Mouse (Mus musculus) hindbrain, postnatal 0 days (tissue): Measurements from ENCODE around the gene Gm17662. TPM values are rescaled to one million over a fixed set of nuclear protein-coding genes. Genes with fewer than 3 reads are reported as not detected.

ENCODE experiments used
- ATAC-seq: fragments of 200-750 bp; cut with Nextera tagmentation; 2 replicates; pipeline ENCODE4 v1.8.0; 2017; ENCODE audit warnings: mild to moderate bottlenecking, moderate TSS enrichment, moderate library complexity
- DNase-seq: peaks from one replicate; pipeline ENCODE4 v3.0.0-alpha.2; 2015; ENCODE audit warnings: low spot score
- H3K27ac ChIP-seq: fragments of 300-500 bp; sonication (generic); 2 replicates; pipeline ENCODE4 v1.5.1; 2014; ENCODE audit warnings: mild to moderate bottlenecking
- H3K27me3 ChIP-seq: fragments of 300-500 bp; sonication (generic); 2 replicates; pipeline ENCODE4 v1.6.1; 2014; ENCODE audit warnings: low read length, mixed read lengths; ENCODE audit not compliant: insufficient read depth
- H3K36me3 ChIP-seq: fragments of 300-500 bp; sonication (generic); 2 replicates; pipeline ENCODE4 v1.6.1; 2014; ENCODE audit warnings: low read length, mixed read lengths; ENCODE audit not compliant: insufficient read depth
- H3K4me1 ChIP-seq: fragments of 300-500 bp; sonication (generic); 2 replicates; pipeline ENCODE4 v1.6.1; 2014; ENCODE audit warnings: antibody characterized with exemption, low read length, mixed read lengths; ENCODE audit not compliant: insufficient read depth
- H3K4me2 ChIP-seq: fragments of 300-500 bp; sonication (generic); 2 replicates; pipeline ENCODE4 v1.6.1; 2014; ENCODE audit warnings: low read depth, mild to moderate bottlenecking, low read length, moderate library complexity, mixed read lengths
- H3K4me3 ChIP-seq: fragments of 300-500 bp; sonication (generic); 2 replicates; pipeline ENCODE4 v1.5.1; 2014; ENCODE audit warnings: low read length
- H3K9ac ChIP-seq: fragments of 300-500 bp; sonication (generic); replicated peaks from 2 replicates; pipeline ENCODE4 v1.6.1; 2014; ENCODE audit warnings: mild to moderate bottlenecking, low read length, moderate library complexity, mixed read lengths
- H3K9me3 ChIP-seq: fragments of 300-500 bp; sonication (generic); 2 replicates; pipeline ENCODE4 v1.6.1; 2016; ENCODE audit warnings: low read length, mixed read lengths
- CTCF ChIP-seq: IDR thresholded peaks from 2 replicates; pipeline ENCODE4 v1.5.1; 2016; ENCODE audit warnings: antibody characterized with exemption, control low read depth, low read depth
- WGBS: fragments of 180-500 bp; shearing (Covaris S2); extraction: QIAGEN DNeasy Blood & Tissue Kit; methylation state at CpG from one replicate; pipeline ENCODE4 v1.1.7; 2014; 5-methylcytosine and 5-hydroxymethylcytosine counted together
- polyA plus RNA-seq: library from polyadenylated mRNA; unstranded; fragments of >200 nt; fragmentation: Nextera tagmentation; extraction: Ambion mirVana; gene quantifications from 2 replicates; pipeline ENCODE4 v1.2.1, GENCODE M21; 2015
- total RNA-seq: library from RNA; depleted of rRNA; stranded (reverse); fragments of >200 nt; gene quantifications from 2 replicates; pipeline ENCODE4 v1.2.3, GENCODE M21; 2014; rRNA removed

Gm17662 gene
- total and polyA plus RNA-seq, 2 experiments from 2014 or later: not detected

DNA sequence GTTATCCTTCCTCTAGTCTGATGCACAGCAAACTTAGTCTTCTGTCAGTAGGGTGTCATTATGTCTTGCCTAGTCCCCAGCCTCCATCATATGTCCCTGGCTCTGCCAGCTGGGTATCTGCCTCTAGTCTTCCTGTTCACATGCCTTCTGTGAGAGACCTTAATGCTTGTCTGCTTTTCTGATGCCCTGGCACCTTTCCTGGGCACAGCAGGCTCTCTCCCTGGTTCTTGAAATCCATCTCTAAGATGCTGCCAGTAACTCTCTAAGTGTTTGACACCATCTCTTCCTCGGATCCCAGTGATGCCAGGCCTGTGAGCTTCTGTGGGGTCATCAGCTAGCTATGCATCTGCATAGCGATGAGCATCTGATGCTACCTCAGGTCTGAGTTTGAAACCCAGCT, 45.7 kb downstream of the Gm17662 start:
- no peak overlapping the region for H3K9ac ChIP-seq
- no peak overlapping the region for H3K4me2 ChIP-seq
- ATAC-seq (no peak), DNase-seq (peak; percentile 30)
- no peaks in the 10 kb centered on the region for H3K9me3 ChIP-seq
- H3K27ac ChIP-seq: no peak overlapping the region
- no peaks in the 10 kb centered on the region for H3K4me1 ChIP-seq
- H3K36me3 ChIP-seq: no peaks in the 10 kb centered on the region
- no peak overlapping the region for H3K4me3 ChIP-seq
- 73% methylated on average over 2 of the region's 2 CpGs for WGBS
- TF ChIP-seq CTCF: no peak
- H3K27me3 ChIP-seq: no peaks in the 10 kb centered on the region

DNA sequence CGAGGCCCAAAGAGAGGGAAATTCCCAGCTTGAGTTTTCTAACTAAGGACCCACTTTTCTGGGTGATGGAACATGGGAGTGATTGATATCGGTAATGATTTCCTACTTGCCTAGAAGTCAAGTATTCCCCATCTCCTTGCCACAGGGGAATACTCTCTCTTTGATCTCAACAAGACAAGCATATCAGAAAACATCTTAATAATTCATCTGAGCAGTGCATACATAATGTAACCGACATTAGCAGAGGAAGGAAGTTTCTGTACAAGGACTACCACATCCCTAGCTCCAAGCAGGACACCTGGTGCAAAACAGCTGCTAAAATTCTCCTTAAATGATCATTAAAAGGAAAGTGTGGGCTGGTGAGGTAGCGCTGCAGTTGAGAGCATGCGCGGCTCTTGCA, 47.9 kb downstream of the Gm17662 start:
- 86% methylated on average over 6 of the region's 6 CpGs for WGBS
- Histone ChIP-seq H3K36me3 (no peaks in the 10 kb centered on the region), H3K27me3 (no peaks in the 10 kb centered on the region), H3K4me3 (no peak overlapping the region), H3K4me1 (no peaks in the 10 kb centered on the region), H3K9ac (no peak overlapping the region), H3K9me3 (no peaks in the 10 kb centered on the region), H3K27ac (no peak overlapping the region), H3K4me2 (no peak overlapping the region)
- ATAC-seq: no peak
- no peak for TF ChIP-seq CTCF
- no peak for DNase-seq

Other genes with a start within 250 kb of the Gm17662 start
- 0.18 and 0.26 TPM in 2 replicates for gene C8b, start 91.0 kb upstream of the Gm17662 start, total RNA-seq
- 0.08 TPM in 2 replicates for gene C8b, start 91.0 kb upstream of the Gm17662 start, polyA plus RNA-seq
- gene C8a, start 19.1 kb downstream of the Gm17662 start, total RNA-seq: not detected in 2 replicates
- gene C8a, start 19.1 kb downstream of the Gm17662 start, polyA plus RNA-seq: 0.04 TPM in 1 of 2 replicates, not detected in the other
- 0.05 TPM in 1 of 2 replicates, not detected in the other for gene Fyb2, start 56.1 kb downstream of the Gm17662 start, total RNA-seq
- 0.16 and 0.21 TPM in 2 replicates for gene Fyb2, start 56.1 kb downstream of the Gm17662 start, polyA plus RNA-seq